Mouse (Mus musculus) small intestine, adult 2 months (tissue): ENCODE data around the gene Sh3d21.

Experiments
- CTCF ChIP-seq: fragments of 200-500 bp; IDR thresholded peaks from 2 replicates; pipeline ENCODE4 v1.5.1; 2012; ENCODE audit warnings: low read depth, mild to moderate bottlenecking, control low read depth, inconsistent platforms, low read length, moderate library complexity, mixed read lengths; ENCODE audit not compliant: insufficient replicate concordance, insufficient read length; ENCODE audit errors: extremely low read depth
- POLR2A ChIP-seq: fragments of 200-500 bp; IDR thresholded peaks from 2 replicates; pipeline ENCODE4 v1.6.1; 2012; ENCODE audit warnings: low read depth, mild to moderate bottlenecking, control low read depth, inconsistent platforms, low read length, moderate library complexity

DNA sequence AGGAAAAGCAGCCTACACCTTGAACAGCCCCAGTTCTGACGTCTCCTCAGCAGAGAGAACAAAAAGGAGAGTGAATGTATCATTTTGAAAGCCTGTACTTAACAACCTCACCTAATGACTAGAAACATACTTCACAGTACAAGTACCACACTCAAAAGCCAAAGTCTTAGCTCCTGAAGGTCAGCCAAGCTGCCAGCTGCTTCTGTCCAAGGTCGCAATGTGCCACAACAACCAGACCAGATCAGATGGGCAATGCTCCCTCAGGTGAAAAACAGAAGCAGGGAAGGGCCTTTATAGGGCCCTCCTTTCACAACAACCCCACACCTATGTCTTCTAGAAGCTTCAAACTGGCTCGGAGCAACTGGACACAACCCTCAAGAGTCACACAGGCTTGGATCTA lies 2.8 kb upstream of the Sh3d21 start:
- TF ChIP-seq CTCF = no peak
- TF ChIP-seq POLR2A = no peak
